Mouse (Mus musculus) kidney, postnatal 0 days (tissue): ENCODE measurements around the gene Card11. TPM values are rescaled to one million over a fixed set of nuclear protein-coding genes. Genes with fewer than 3 reads are reported as not detected.

Source experiments
- ATAC-seq: fragments of 200-750 bp; cut with Nextera tagmentation; replicated peaks from 2 replicates; pipeline ENCODE4 v1.8.0; 2017; ENCODE audit warnings: low read depth, moderate number of reproducible peaks, moderate TSS enrichment, moderate library complexity; ENCODE audit not compliant: low FRiP score
- DNase-seq: peaks from one replicate; pipeline ENCODE4 v3.0.0-alpha.2; 2016; ENCODE audit warnings: low spot score
- H3K27ac ChIP-seq: fragments of 300-500 bp; sonication (generic); 2 replicates; pipeline ENCODE4 v1.5.1; 2014; ENCODE audit warnings: mild to moderate bottlenecking
- H3K27me3 ChIP-seq: fragments of 300-500 bp; sonication (generic); 2 replicates; pipeline ENCODE4 v1.6.1; 2014; ENCODE audit warnings: low read length, mixed read lengths; ENCODE audit not compliant: insufficient read depth
- H3K36me3 ChIP-seq: fragments of 300-500 bp; sonication (generic); 2 replicates; pipeline ENCODE4 v1.6.1; 2014; ENCODE audit warnings: low read length, mixed read lengths; ENCODE audit not compliant: insufficient read depth
- H3K4me1 ChIP-seq: fragments of 300-500 bp; sonication (generic); replicated peaks from 2 replicates; pipeline ENCODE4 v1.6.1; 2014; ENCODE audit warnings: antibody characterized with exemption, low read length, mixed read lengths; ENCODE audit not compliant: insufficient read depth
- H3K4me2 ChIP-seq: fragments of 300-500 bp; sonication (generic); 2 replicates; pipeline ENCODE4 v1.6.1; 2014; ENCODE audit warnings: mild to moderate bottlenecking, low read length, moderate library complexity, mixed read lengths
- H3K4me3 ChIP-seq: fragments of 300-500 bp; sonication (generic); replicated peaks from 2 replicates; pipeline ENCODE4 v1.5.1; 2014; ENCODE audit warnings: low read depth, low read length
- H3K9ac ChIP-seq: fragments of 300-500 bp; sonication (generic); 2 replicates; pipeline ENCODE4 v1.6.1; 2014; ENCODE audit warnings: low read depth, low read length
- H3K9me3 ChIP-seq: fragments of 300-500 bp; sonication (generic); replicated peaks from 2 replicates; pipeline ENCODE4 v1.6.1; 2016; ENCODE audit warnings: low read length, inconsistent platforms, mixed read lengths
- CTCF ChIP-seq: IDR thresholded peaks from 2 replicates; pipeline ENCODE4 v1.5.1; 2016; ENCODE audit warnings: antibody characterized with exemption, low read depth, mild to moderate bottlenecking, moderate library complexity
- WGBS: fragments of 180-500 bp; shearing (Covaris S2); extraction: QIAGEN DNeasy Blood & Tissue Kit; methylation state at CpG from one replicate; pipeline ENCODE4 v1.1.7; 2014; 5-methylcytosine and 5-hydroxymethylcytosine counted together
- polyA plus RNA-seq: library from polyadenylated mRNA; unstranded; fragments of >200 nt; fragmentation: Nextera tagmentation; extraction: Ambion mirVana; gene quantifications from 2 replicates; pipeline ENCODE4 v1.2.1, GENCODE M21; 2015

The Card11 gene
- polyA plus RNA-seq, 1 experiment from 2014 or later = 0.16 TPM

GRCm38 (mm10) chr5:140880151-140880550, 120.2 kb downstream of the Card11 start:
- Histone ChIP-seq H3K9me3 (no peaks in the 10 kb centered on the region), H3K4me3 (no peak overlapping the region), H3K9ac (no peak overlapping the region), H3K4me2 (no peak overlapping the region), H3K36me3 (no peaks in the 10 kb centered on the region), H3K4me1 (no peaks in the 10 kb centered on the region), H3K27ac (no peak overlapping the region), H3K27me3 (no peaks in the 10 kb centered on the region)
- TF ChIP-seq CTCF = no peak
- ATAC-seq (no peak), DNase-seq (no peak)
- WGBS = 42% methylated on average over 10 of the region's 10 CpGs

GRCm38 (mm10) chr5:140878644-140879043, 121.7 kb downstream of the Card11 start:
- Histone ChIP-seq H3K9me3 (no peaks in the 10 kb centered on the region), H3K9ac (no peak overlapping the region), H3K4me2 (no peak overlapping the region), H3K4me1 (no peaks in the 10 kb centered on the region), H3K36me3 (no peaks in the 10 kb centered on the region), H3K27ac (no peak overlapping the region), H3K4me3 (no peak overlapping the region), H3K27me3 (no peaks in the 10 kb centered on the region)
- peak; percentile 50; the same call in 1 of the 2 replicates for TF ChIP-seq CTCF
- ATAC-seq = no peak
- DNase-seq = no peak
- 70% methylated on average over 6 of the region's 6 CpGs for WGBS

GRCm38 (mm10) chr5:140873736-140874307, 126.6 kb downstream of the Card11 start:
- TF ChIP-seq CTCF = no peak
- WGBS = 76% methylated on average over 6 of the region's 6 CpGs
- H3K9me3 ChIP-seq = no peaks in the 10 kb centered on the region
- ATAC-seq = no peak
- no peaks in the 10 kb centered on the region for H3K36me3 ChIP-seq
- no peak overlapping the region for H3K27ac ChIP-seq
- H3K9ac ChIP-seq = no peak overlapping the region
- no peak for DNase-seq
- H3K4me1 ChIP-seq = peaks cover 10% of the 10 kb centered on the region
- H3K4me2 ChIP-seq = peak overlapping the region; percentile 40; the same call in 1 of the 2 replicates
- no peak overlapping the region for H3K4me3 ChIP-seq
- H3K27me3 ChIP-seq = no peaks in the 10 kb centered on the region

GRCm38 (mm10) chr5:140873039-140873551, 127.3 kb downstream of the Card11 start:
- Histone ChIP-seq H3K9ac (no peak overlapping the region), H3K27ac (no peak overlapping the region), H3K9me3 (no peaks in the 10 kb centered on the region), H3K36me3 (no peaks in the 10 kb centered on the region), H3K27me3 (no peaks in the 10 kb centered on the region), H3K4me1 (peaks cover 10% of the 10 kb centered on the region), H3K4me2 (peak overlapping the region; percentile 40), H3K4me3 (no peak overlapping the region)
- no peak; the same call in 1 of the 2 replicates for TF ChIP-seq CTCF
- 9% methylated on average over 18 of the region's 18 CpGs for WGBS
- DNase-seq = peak; percentile 55
- ATAC-seq = 0 out of 2 replicates have a peak, but pooled peaks have one; percentile 12

GRCm38 (mm10) chr5:140872532-140873038, 127.8 kb downstream of the Card11 start:
- 25% methylated on average over 11 of the region's 11 CpGs for WGBS
- H3K4me1 ChIP-seq = peaks cover 10% of the 10 kb centered on the region
- DNase-seq (no peak), ATAC-seq (peak; percentile 16; the same call in 1 of the 2 replicates)
- H3K4me2 ChIP-seq = peak overlapping the region; percentile 40
- TF ChIP-seq CTCF = no peak
- H3K9me3 ChIP-seq = no peaks in the 10 kb centered on the region
- H3K36me3 ChIP-seq = no peaks in the 10 kb centered on the region
- no peak overlapping the region for H3K4me3 ChIP-seq
- H3K27me3 ChIP-seq = no peaks in the 10 kb centered on the region
- no peak overlapping the region for H3K27ac ChIP-seq
- no peak overlapping the region for H3K9ac ChIP-seq

- Histone ChIP-seq H3K27me3 (no peaks in the 10 kb centered on the region), H3K4me1 (peaks cover 10% of the 10 kb centered on the region), H3K9ac (no peak overlapping the region), H3K27ac (no peak overlapping the region), H3K4me3 (no peak overlapping the region), H3K36me3 (no peaks in the 10 kb centered on the region), H3K9me3 (no peaks in the 10 kb centered on the region), H3K4me2 (no peak overlapping the region)
- WGBS = 43% methylated on average over 6 of the region's 6 CpGs
- no peak for TF ChIP-seq CTCF
- DNase-seq (no peak), ATAC-seq (no peak)
These were observed 129.1 kb downstream of the Card11 start for GRCm38 (mm10) chr5:140871241-140871640.

- H3K27ac ChIP-seq = no peak overlapping the region
- 62% methylated on average over 2 of the region's 2 CpGs for WGBS
- peak; percentile 89 for TF ChIP-seq CTCF
- no peak overlapping the region for H3K4me3 ChIP-seq
- peak; percentile 70 for DNase-seq
- ATAC-seq = no peak
- no peaks in the 10 kb centered on the region for H3K27me3 ChIP-seq
- H3K9ac ChIP-seq = no peak overlapping the region
- H3K9me3 ChIP-seq = no peaks in the 10 kb centered on the region
- H3K4me2 ChIP-seq = no peak overlapping the region
- peaks cover 10% of the 10 kb centered on the region for H3K4me1 ChIP-seq
- H3K36me3 ChIP-seq = no peaks in the 10 kb centered on the region
These were observed 131.3 kb downstream of the Card11 start for GRCm38 (mm10) chr5:140869034-140869433.
